Mouse (Mus musculus): ENCODE measurements around the gene Pip. TPM values are rescaled to one million over a fixed set of nuclear protein-coding genes. Genes with fewer than 3 reads are reported as not detected.

Pip gene
- not detected for polyA plus RNA-seq (2017; shearing (Covaris generic))

GRCm38 (mm10) chr6:41847235-41847634, at the start of gene Pip:
Pip (plus strand) TSS chr6:41847535.

GRCm38 (mm10) chr6:41852689-41853088, 5.4 kb downstream of the Pip start, which contains the start of gene Sval2:
Sval2 (plus strand) TSS chr6:41852989.

Other genes with a start within 250 kb of the Pip start
- gene Ephb6, start 242.1 kb upstream of the Pip start, polyA plus RNA-seq (2017; shearing (Covaris generic)): 63.2 TPM
- 0.62 TPM for gene Trpv6, start 211.1 kb upstream of the Pip start, polyA plus RNA-seq (2017; shearing (Covaris generic))
- not detected for gene Trpv5, start 166.8 kb upstream of the Pip start, polyA plus RNA-seq (2017; shearing (Covaris generic))
- not detected for gene Llcfc1, start 163.1 kb upstream of the Pip start, polyA plus RNA-seq (2017; shearing (Covaris generic))
- gene Kel, start 143.2 kb upstream of the Pip start, polyA plus RNA-seq (2017; shearing (Covaris generic)): not detected
- not detected for gene Olfr459, start 72.4 kb upstream of the Pip start, polyA plus RNA-seq (2017; shearing (Covaris generic))
- not detected for gene Sval2, start 5.5 kb downstream of the Pip start, polyA plus RNA-seq (2017; shearing (Covaris generic))
- not detected for gene Sval1, start 104.1 kb downstream of the Pip start, polyA plus RNA-seq (2017; shearing (Covaris generic))
- gene Sval3, start 120.6 kb downstream of the Pip start, polyA plus RNA-seq (2017; shearing (Covaris generic)): not detected
- not detected for gene Sva, start 190.9 kb downstream of the Pip start, polyA plus RNA-seq (2017; shearing (Covaris generic))

All from inflammation-experienced regulatory T-cells, adult 16 weeks (primary cell).